Mouse (Mus musculus): ENCODE data around the gene H2-D1. TPM values are rescaled to one million over a fixed set of nuclear protein-coding genes. Genes with fewer than 3 reads are reported as not detected.
A peak's percentile ranks its signal among the peaks of the same experiment; 100 is the strongest.
"Not testable (repeated sequence)": the region's sequence is repeated elsewhere in the genome, so short reads cannot be mapped to it uniquely, and the experiment has no call there.

H2-D1 gene
- polyA plus RNA-seq, 2 experiments: 37.1 to 57.2 TPM

DNA sequence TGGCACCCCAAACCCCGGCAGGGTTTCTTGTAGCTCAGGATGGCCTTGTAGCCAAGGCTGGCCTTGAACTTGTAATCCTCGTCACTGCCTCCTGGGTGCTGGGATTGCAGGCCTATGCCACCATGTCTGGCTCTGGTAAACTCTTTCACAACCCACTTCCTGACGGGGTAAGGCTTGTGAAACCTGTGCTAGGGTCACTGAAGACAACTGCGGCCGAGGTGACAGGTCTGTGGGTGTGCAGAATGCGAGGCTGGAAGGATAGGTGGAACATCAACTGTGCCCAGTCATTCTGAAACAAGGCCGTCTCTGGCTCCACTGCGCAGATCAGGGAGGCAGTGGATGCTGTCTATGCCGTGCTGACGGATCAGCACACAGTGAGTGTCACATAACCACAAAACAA, 31.5 kb upstream of the H2-D1 start:
- H3K27me3 ChIP-seq (ENCODE audit: control insufficient read depth, insufficient read depth, low read length): no peaks in the 10 kb centered on the region
- no peak overlapping the region for H3K27ac ChIP-seq
- TF ChIP-seq EP300 (IDR thresholded peaks at IDR 0.05; ENCODE audit: low read depth) (no peak), CTCF (IDR thresholded peaks at IDR 0.05; ENCODE audit: low read depth) (no peak)
- H3K4me2 ChIP-seq (ENCODE audit: low read depth): no peak overlapping the region
- no peaks in the 10 kb centered on the region for H3K9me3 ChIP-seq (ENCODE audit: control insufficient read depth, low read length)
- no peak for ATAC-seq (ENCODE audit: insufficient read depth)
- 76% methylated on average over 10 of the region's 10 CpGs for WGBS (ENCODE audit: insufficient replicate concordance)
- no peak overlapping the region for H3K9ac ChIP-seq (replicated peaks)
- H3K4me1 ChIP-seq (replicated peaks; ENCODE audit: control insufficient read depth in 2 of 2, insufficient read depth in 2 of 2, low read length in 1 of 2): peaks cover 0 to 5% of the 10 kb centered on the region in 2 experiments; a peak in 1 of 4 replicates
- no peak for DNase-seq (ENCODE audit: low read depth in 3 of 3, low spot score in 3 of 3)
- no peak overlapping the region for H3K4me3 ChIP-seq (ENCODE audit: insufficient read depth in 1 of 2, low read depth in 2 of 2, low read length in 2 of 2)
- peaks cover 16% of the 10 kb centered on the region for H3K36me3 ChIP-seq (replicated peaks; ENCODE audit: control insufficient read depth, insufficient read depth, low read depth)

GRCm38 (mm10) chr17:35232043-35232442, 30.5 kb upstream of the H2-D1 start:
- H3K36me3 ChIP-seq (replicated peaks; ENCODE audit: control insufficient read depth, insufficient read depth, low read depth): peaks cover 16% of the 10 kb centered on the region
- ATAC-seq (ENCODE audit: insufficient read depth) (no peak), DNase-seq (ENCODE audit: low read depth in 3 of 3, low spot score in 3 of 3) (peak; percentile 50 to 59 (median 57))
- peak overlapping the region; percentile 32 for H3K4me2 ChIP-seq (ENCODE audit: low read depth)
- WGBS (ENCODE audit: insufficient replicate concordance): 8% methylated on average over 12 of the region's 12 CpGs
- no peak overlapping the region for H3K27ac ChIP-seq
- no peak overlapping the region for H3K4me3 ChIP-seq (ENCODE audit: insufficient read depth in 1 of 2, low read depth in 2 of 2, low read length in 2 of 2)
- H3K4me1 ChIP-seq (replicated peaks; ENCODE audit: control insufficient read depth in 2 of 2, insufficient read depth in 2 of 2, low read length in 1 of 2): peaks cover 0 to 5% of the 10 kb centered on the region in 2 experiments; a peak in 1 of 4 replicates
- H3K9ac ChIP-seq (replicated peaks): no peak overlapping the region
- TF ChIP-seq EP300 (IDR thresholded peaks at IDR 0.05; ENCODE audit: low read depth) (no peak), CTCF (IDR thresholded peaks at IDR 0.05; ENCODE audit: low read depth) (peak; percentile 96)
- H3K27me3 ChIP-seq (ENCODE audit: control insufficient read depth, insufficient read depth, low read length): no peaks in the 10 kb centered on the region
- no peaks in the 10 kb centered on the region for H3K9me3 ChIP-seq (ENCODE audit: control insufficient read depth, low read length)

- Histone ChIP-seq H3K4me2 (ENCODE audit: low read depth) (peak overlapping the region; percentile 32), H3K27me3 (ENCODE audit: control insufficient read depth, insufficient read depth, low read length) (no peaks in the 10 kb centered on the region), H3K27ac (no peak overlapping the region), H3K9me3 (ENCODE audit: control insufficient read depth, low read length) (no peaks in the 10 kb centered on the region), H3K4me3 (ENCODE audit: insufficient read depth in 1 of 2, low read depth in 2 of 2, low read length in 2 of 2) (no peak overlapping the region), H3K9ac (replicated peaks) (no peak overlapping the region), H3K4me1 (replicated peaks; ENCODE audit: control insufficient read depth in 2 of 2, insufficient read depth in 2 of 2, low read length in 1 of 2) (peaks cover 0 to 5% of the 10 kb centered on the region in 2 experiments; a peak in 1 of 4 replicates), H3K36me3 (replicated peaks; ENCODE audit: control insufficient read depth, insufficient read depth, low read depth) (peaks cover 16% of the 10 kb centered on the region)
- 60% methylated on average over 5 of the region's 5 CpGs for WGBS (ENCODE audit: insufficient replicate concordance)
- ATAC-seq (ENCODE audit: insufficient read depth) (no peak), DNase-seq (ENCODE audit: low read depth in 3 of 3, low spot score in 3 of 3) (no peak)
- no peak for TF ChIP-seq CTCF (IDR thresholded peaks at IDR 0.05; ENCODE audit: low read depth)
- no peak for TF ChIP-seq EP300 (IDR thresholded peaks at IDR 0.05; ENCODE audit: low read depth)
Measured at GRCm38 (mm10) chr17:35232659-35233058, 29.9 kb upstream of the H2-D1 start.

GRCm38 (mm10) chr17:35233114-35233980, 29.2 kb upstream of the H2-D1 start, which contains the start of gene Atp6v1g2:
TSS of gene Atp6v1g2 (plus strand) at chr17:35233660.
- peaks cover 16% of the 10 kb centered on the region for H3K36me3 ChIP-seq (replicated peaks; ENCODE audit: control insufficient read depth, insufficient read depth, low read depth)
- peak within 1 kb of the TSS; percentile 86 for H3K4me2 ChIP-seq (ENCODE audit: low read depth)
- H3K9ac ChIP-seq (replicated peaks): peak within 1 kb of the TSS; percentile 76
- TF ChIP-seq CTCF (IDR thresholded peaks at IDR 0.05; ENCODE audit: low read depth): no peak
- no peak for TF ChIP-seq EP300 (IDR thresholded peaks at IDR 0.05; ENCODE audit: low read depth)
- peak within 1 kb of the TSS; percentile 86; the same call in 1 of the 2 replicates for H3K27ac ChIP-seq
- ATAC-seq (ENCODE audit: insufficient read depth): no peak
- peaks cover 0 to 5% of the 10 kb centered on the region in 2 experiments; a peak in 1 of 4 replicates for H3K4me1 ChIP-seq (replicated peaks; ENCODE audit: control insufficient read depth in 2 of 2, insufficient read depth in 2 of 2, low read length in 1 of 2)
- H3K27me3 ChIP-seq (ENCODE audit: control insufficient read depth, insufficient read depth, low read length): no peaks in the 10 kb centered on the region
- H3K9me3 ChIP-seq (ENCODE audit: control insufficient read depth, low read length): no peaks in the 10 kb centered on the region
- 69% methylated on average over 18 of the region's 18 CpGs for WGBS (ENCODE audit: insufficient replicate concordance)
- peak within 1 kb of the TSS; percentile 69; a peak in 3 of 4 replicates for H3K4me3 ChIP-seq (ENCODE audit: insufficient read depth in 1 of 2, low read depth in 2 of 2, low read length in 2 of 2)
- DNase-seq (ENCODE audit: low read depth in 3 of 3, low spot score in 3 of 3): no peak

DNA sequence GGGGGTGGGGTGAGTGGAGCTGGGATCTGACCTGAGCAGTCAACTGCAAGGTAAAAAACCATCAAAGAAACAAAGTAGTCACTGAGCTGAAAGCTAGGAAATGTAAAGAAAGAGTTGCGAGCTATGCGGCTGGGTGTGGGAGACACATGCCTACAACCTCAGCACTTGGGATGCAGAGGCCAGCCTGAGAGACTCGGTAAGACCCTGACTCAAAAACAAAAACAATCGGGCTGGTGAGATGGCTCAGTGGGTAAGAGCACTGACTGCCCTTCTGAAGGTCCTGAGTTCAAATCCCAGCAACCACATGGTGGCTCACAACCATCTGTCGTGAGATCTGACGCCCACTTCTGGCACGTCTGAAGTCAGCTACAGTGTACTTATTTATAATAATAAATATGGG, 28.4 kb upstream of the H2-D1 start:
- H3K4me1 ChIP-seq (replicated peaks; ENCODE audit: control insufficient read depth in 2 of 2, insufficient read depth in 2 of 2, low read length in 1 of 2); DNase-seq (ENCODE audit: low read depth in 3 of 3, low spot score in 3 of 3); H3K27ac ChIP-seq; H3K9me3 ChIP-seq (ENCODE audit: control insufficient read depth, low read length); H3K9ac ChIP-seq (replicated peaks); H3K27me3 ChIP-seq (ENCODE audit: control insufficient read depth, insufficient read depth, low read length); ATAC-seq (ENCODE audit: insufficient read depth): not testable (repeated sequence)
- 68% methylated on average over 7 of the region's 7 CpGs for WGBS (ENCODE audit: insufficient replicate concordance)
- peak overlapping the region in 1 of 2 experiments; percentile 69; a peak in 1 of 4 replicates for H3K4me3 ChIP-seq (ENCODE audit: insufficient read depth in 1 of 2, low read depth in 2 of 2, low read length in 2 of 2)
- H3K4me2 ChIP-seq (ENCODE audit: low read depth): peak overlapping the region; percentile 86
- H3K36me3 ChIP-seq (replicated peaks; ENCODE audit: control insufficient read depth, insufficient read depth, low read depth): peaks cover 15% of the 10 kb centered on the region
